Mouse (Mus musculus): ENCODE results near the gene B430305J03Rik. TPM values are rescaled to one million over a fixed set of nuclear protein-coding genes. Genes with fewer than 3 reads are reported as not detected.

B430305J03Rik gene
- total RNA-seq, 4 experiments from 2014 or later: 0.06 to 0.09 TPM; not detected in 2

DNA sequence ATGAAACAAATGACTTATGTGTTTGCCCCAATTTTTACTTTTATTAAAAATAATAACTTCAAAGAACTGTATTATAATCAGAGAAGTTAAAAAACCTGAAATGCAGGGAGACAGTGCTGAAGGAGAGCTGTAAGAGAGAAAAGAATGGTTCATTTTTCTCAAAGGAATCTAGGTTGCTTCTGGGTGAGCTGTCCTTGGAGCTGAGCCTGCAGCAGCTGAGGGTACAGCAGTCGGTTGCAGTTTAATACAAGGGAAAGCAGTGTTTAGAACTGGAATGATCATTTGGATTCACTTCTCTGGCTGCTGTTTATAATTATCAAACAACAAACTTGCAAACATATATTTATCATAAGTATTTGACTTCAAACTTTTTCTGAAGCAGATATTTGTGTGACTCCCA, 16.3 kb downstream of the B430305J03Rik start:
- DNase-seq (ENCODE audit: low spot score): no peak

- DNase-seq (ENCODE audit: low spot score): no peak
Observed at GRCm38 (mm10) chr3:61348036-61348614, 17.6 kb downstream of the B430305J03Rik start.

- no peak for DNase-seq (ENCODE audit: low spot score)
Observed at GRCm38 (mm10) chr3:61345636-61346035, 20.1 kb downstream of the B430305J03Rik start.

DNA sequence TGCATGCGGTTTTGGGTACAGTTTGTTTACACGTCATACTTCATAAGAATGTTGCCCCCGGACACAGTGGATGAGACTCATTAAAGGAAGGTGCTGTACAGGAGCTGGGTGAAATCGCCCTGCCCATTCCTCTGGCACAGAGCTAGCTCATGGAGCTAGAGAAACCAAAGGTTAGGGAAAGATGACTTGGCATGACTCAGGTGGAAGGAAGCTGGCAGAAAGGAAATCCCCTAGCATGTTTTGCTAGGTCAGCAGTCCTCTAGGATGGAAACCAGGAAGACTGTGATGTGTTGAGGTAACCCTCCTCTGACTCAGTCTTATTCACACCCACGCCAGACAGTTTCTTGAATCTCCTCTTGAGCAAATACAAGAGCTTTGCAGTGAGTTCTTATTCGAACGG, 21.7 kb downstream of the B430305J03Rik start:
- DNase-seq (ENCODE audit: low spot score): no peak

DNA sequence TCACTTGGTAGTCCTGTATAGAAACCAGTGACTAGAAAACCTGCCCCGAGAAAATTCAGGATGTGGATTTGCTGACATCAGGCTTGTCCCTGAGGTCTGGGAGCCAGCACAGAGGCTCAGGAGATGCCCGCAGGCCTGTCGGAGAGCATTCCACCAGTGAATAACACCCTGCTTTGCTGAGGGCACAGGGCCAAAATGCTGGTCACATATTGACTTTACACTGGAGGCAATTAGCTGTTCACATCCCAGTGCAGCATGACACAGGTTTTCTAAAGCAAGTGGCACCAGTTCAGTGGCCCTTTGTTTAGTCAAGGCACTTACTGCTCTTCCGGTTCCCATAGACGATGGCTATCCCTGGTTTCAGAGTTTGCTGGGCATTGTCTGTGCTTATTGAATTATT, 25.4 kb downstream of the B430305J03Rik start:
- no peak for DNase-seq (ENCODE audit: low spot score)

GRCm38 (mm10) chr3:61337230-61337629, 28.5 kb downstream of the B430305J03Rik start:
- DNase-seq (ENCODE audit: low spot score): no peak

- no peak for DNase-seq (ENCODE audit: low spot score)
Observed at GRCm38 (mm10) chr3:61336205-61336604, 29.5 kb downstream of the B430305J03Rik start.

GRCm38 (mm10) chr3:61321632-61322031, 44.1 kb downstream of the B430305J03Rik start:
- no peak for DNase-seq (ENCODE audit: low spot score)

- no peak for DNase-seq (ENCODE audit: low spot score)
Observed at GRCm38 (mm10) chr3:61320031-61320430, 45.7 kb downstream of the B430305J03Rik start.

- no peak for DNase-seq (ENCODE audit: low spot score)
Observed at GRCm38 (mm10) chr3:61315002-61315401, 50.7 kb downstream of the B430305J03Rik start.

Other genes with a start within 250 kb of the B430305J03Rik start
- 1 to 10 TPM; 2.0 to 2.8 (median 2.3) TPM for gene Rap2b, start 4.3 kb downstream of the B430305J03Rik start, total RNA-seq (2022)

All from heart, adult 8-10 months (tissue).